27 mouse cellular contexts compared by ENCODE assay signal in the genomic region with DNA sequence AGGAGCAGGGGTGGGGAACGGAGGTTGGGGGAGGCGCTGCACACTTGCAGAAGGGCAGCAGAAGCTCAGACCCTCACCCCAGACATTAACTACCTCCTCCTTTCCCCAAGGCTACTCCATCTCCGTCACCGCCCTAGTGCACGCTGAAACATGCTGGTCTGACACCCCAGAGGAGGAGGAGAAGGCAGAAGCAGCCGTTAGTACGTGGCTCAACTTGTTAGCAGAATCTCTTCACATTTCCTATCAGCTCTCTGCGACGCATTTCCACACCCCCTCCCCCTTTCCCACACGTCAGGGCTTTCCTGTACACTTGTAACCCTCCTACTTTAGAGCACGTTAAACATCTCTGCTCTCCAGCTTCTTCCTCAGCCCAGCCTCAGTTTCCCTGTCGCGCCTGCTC. TPM values are rescaled to one million over a fixed set of nuclear protein-coding genes. Genes with fewer than 3 reads are reported as not detected.
"Had no signal": no experiment of that assay in that cellular context is flagged by ENCODE, and none has a peak within 500 bp of the region (broad histone marks: within the 10 kb centered on the region; RNA-seq: fewer than 3 reads in every experiment).

No protein-coding gene starts in this region.

- H3K9me3 ChIP-seq: limb, embryonic 15.5 days; lung, embryonic 15.5 days; megakaryocyte, embryonic 14.5 days; midbrain, embryonic 10.5 days; midbrain, embryonic 15.5 days; neural tube, embryonic 12.5 days; neural tube, embryonic 15.5 days had no signal

- H3K4me3 ChIP-seq: layer of hippocampus, adult 2 months; limb, embryonic 15.5 days; lung, embryonic 15.5 days; megakaryocyte, embryonic 14.5 days; midbrain, embryonic 10.5 days; midbrain, embryonic 15.5 days; neural tube, embryonic 12.5 days; neural tube, embryonic 15.5 days had no signal

- H3K4me1 ChIP-seq: lung, embryonic 15.5 days; midbrain, embryonic 15.5 days; neural tube, embryonic 15.5 days had no signal

- H3K4me2 ChIP-seq: limb, embryonic 15.5 days; liver, embryonic 11.5 days; lung, embryonic 15.5 days; midbrain, embryonic 15.5 days; neural tube, embryonic 12.5 days; neural tube, embryonic 15.5 days had no signal

- H3K9ac ChIP-seq: limb, embryonic 15.5 days; liver, embryonic 14.5 days; liver, postnatal 0 days; lung, embryonic 15.5 days; midbrain, embryonic 15.5 days; neural tube, embryonic 12.5 days; neural tube, embryonic 15.5 days had no signal

- H3K36me3 ChIP-seq: limb, embryonic 15.5 days; lung, embryonic 15.5 days; midbrain, embryonic 10.5 days; midbrain, embryonic 15.5 days; neural tube, embryonic 12.5 days; neural tube, embryonic 15.5 days had no signal

- DNase-seq: kidney, postnatal 25 days; layer of hippocampus, adult 9-11 months; liver, postnatal 0 days; lung, postnatal 10 days; lung, postnatal 36 days; thymus, adult 2 months; thymus, postnatal 14 days; thymus, postnatal 4 days had no signal

- ATAC-seq: liver, postnatal 0 days; midbrain, embryonic 15.5 days had no signal

- H3K27me3 ChIP-seq: limb, embryonic 15.5 days; lung, embryonic 15.5 days; midbrain, embryonic 15.5 days; neural tube, embryonic 12.5 days; neural tube, embryonic 15.5 days had no signal

- H3K27ac ChIP-seq: kidney, postnatal 0 days; layer of hippocampus, adult 2 months; limb, embryonic 15.5 days; liver, embryonic 14.5 days; lung, embryonic 15.5 days; midbrain, embryonic 10.5 days; midbrain, embryonic 15.5 days; neural tube, embryonic 12.5 days; neural tube, embryonic 15.5 days; stomach, postnatal 0 days had no signal

RNA-seq across cellular contexts. Expression of a gene that starts 20.9 kb away (rescaled TPM):
- polyA plus RNA-seq: kidney, embryonic 14.5 days; kidney, postnatal 0 days; large intestine, adult 2 months; liver, embryonic 11.5 days; liver, embryonic 14.5 days; liver, postnatal 0 days; lung, embryonic 15.5 days; thymus, adult 2 months had no signal

RNA-seq across cellular contexts. Expression of a gene that starts 25.9 kb away (rescaled TPM):
- total RNA-seq: layer of hippocampus, adult 2 months; layer of hippocampus, postnatal 25 days; left cerebral cortex, adult 18-20 months; left cerebral cortex, postnatal 25 days had no signal
- polyA plus RNA-seq: kidney, embryonic 14.5 days; kidney, postnatal 0 days; large intestine, adult 2 months; limb, embryonic 11.5 days; limb, embryonic 15.5 days; liver, embryonic 11.5 days; liver, embryonic 14.5 days; liver, postnatal 0 days; lung, embryonic 15.5 days; midbrain, embryonic 10.5 days; midbrain, embryonic 15.5 days; neural tube, embryonic 12.5 days; neural tube, embryonic 15.5 days; stomach, embryonic 14.5 days; stomach, postnatal 0 days; thymus, adult 2 months had no signal

RNA-seq across cellular contexts. Expression of a gene that starts 43.6 kb away (rescaled TPM):
- total RNA-seq: layer of hippocampus, adult 2 months; layer of hippocampus, postnatal 25 days had no signal
- polyA plus RNA-seq: midbrain, embryonic 10.5 days had no signal
